Mouse (Mus musculus) hindbrain, postnatal 0 days (tissue): ENCODE data around the gene Hnf1b. TPM values are rescaled to one million over a fixed set of nuclear protein-coding genes. Genes with fewer than 3 reads are reported as not detected.

Experiments used
- ATAC-seq: fragments of 200-750 bp; cut with Nextera tagmentation; 2 replicates; pipeline ENCODE4 v1.8.0; 2017; ENCODE audit warnings: mild to moderate bottlenecking, moderate TSS enrichment, moderate library complexity
- DNase-seq: peaks from one replicate; pipeline ENCODE4 v3.0.0-alpha.2; 2015; ENCODE audit warnings: low spot score
- H3K27ac ChIP-seq: fragments of 300-500 bp; sonication (generic); 2 replicates; pipeline ENCODE4 v1.5.1; 2014; ENCODE audit warnings: mild to moderate bottlenecking
- H3K27me3 ChIP-seq: fragments of 300-500 bp; sonication (generic); 2 replicates; pipeline ENCODE4 v1.6.1; 2014; ENCODE audit warnings: low read length, mixed read lengths; ENCODE audit not compliant: insufficient read depth
- H3K36me3 ChIP-seq: fragments of 300-500 bp; sonication (generic); 2 replicates; pipeline ENCODE4 v1.6.1; 2014; ENCODE audit warnings: low read length, mixed read lengths; ENCODE audit not compliant: insufficient read depth
- H3K4me1 ChIP-seq: fragments of 300-500 bp; sonication (generic); 2 replicates; pipeline ENCODE4 v1.6.1; 2014; ENCODE audit warnings: antibody characterized with exemption, low read length, mixed read lengths; ENCODE audit not compliant: insufficient read depth
- H3K4me2 ChIP-seq: fragments of 300-500 bp; sonication (generic); 2 replicates; pipeline ENCODE4 v1.6.1; 2014; ENCODE audit warnings: low read depth, mild to moderate bottlenecking, low read length, moderate library complexity, mixed read lengths
- H3K4me3 ChIP-seq: fragments of 300-500 bp; sonication (generic); 2 replicates; pipeline ENCODE4 v1.5.1; 2014; ENCODE audit warnings: low read length
- H3K9ac ChIP-seq: fragments of 300-500 bp; sonication (generic); replicated peaks from 2 replicates; pipeline ENCODE4 v1.6.1; 2014; ENCODE audit warnings: mild to moderate bottlenecking, low read length, moderate library complexity, mixed read lengths
- H3K9me3 ChIP-seq: fragments of 300-500 bp; sonication (generic); 2 replicates; pipeline ENCODE4 v1.6.1; 2016; ENCODE audit warnings: low read length, mixed read lengths
- CTCF ChIP-seq: IDR thresholded peaks from 2 replicates; pipeline ENCODE4 v1.5.1; 2016; ENCODE audit warnings: antibody characterized with exemption, control low read depth, low read depth
- WGBS: fragments of 180-500 bp; shearing (Covaris S2); extraction: QIAGEN DNeasy Blood & Tissue Kit; methylation state at CpG from one replicate; pipeline ENCODE4 v1.1.7; 2014; 5-methylcytosine and 5-hydroxymethylcytosine counted together
- polyA plus RNA-seq: library from polyadenylated mRNA; unstranded; fragments of >200 nt; fragmentation: Nextera tagmentation; extraction: Ambion mirVana; gene quantifications from 2 replicates; pipeline ENCODE4 v1.2.1, GENCODE M21; 2015
- total RNA-seq: library from RNA; depleted of rRNA; stranded (reverse); fragments of >200 nt; gene quantifications from 2 replicates; pipeline ENCODE4 v1.2.3, GENCODE M21; 2014

Hnf1b gene
- total and polyA plus RNA-seq, 2 experiments from 2014 or later: 0.30 TPM; not detected in 1

GRCm38 (mm10) chr11:83891366-83891765 lies 41.5 kb downstream of the Hnf1b start:
- TF ChIP-seq CTCF: no peak
- Histone ChIP-seq H3K27ac (no peak overlapping the region), H3K4me2 (no peak overlapping the region), H3K4me3 (no peak overlapping the region), H3K36me3 (no peaks in the 10 kb centered on the region), H3K9ac (no peak overlapping the region), H3K9me3 (no peaks in the 10 kb centered on the region), H3K27me3 (no peaks in the 10 kb centered on the region), H3K4me1 (no peaks in the 10 kb centered on the region)
- DNase-seq: no peak
- no peak for ATAC-seq
- WGBS: 61% methylated on average over 6 of the region's 6 CpGs

- 83% methylated on average over 9 of the region's 9 CpGs for WGBS
- no peaks in the 10 kb centered on the region for H3K9me3 ChIP-seq
- no peaks in the 10 kb centered on the region for H3K4me1 ChIP-seq
- DNase-seq (no peak), ATAC-seq (no peak)
- no peak for TF ChIP-seq CTCF
- no peak overlapping the region for H3K9ac ChIP-seq
- no peaks in the 10 kb centered on the region for H3K27me3 ChIP-seq
- no peak overlapping the region for H3K4me2 ChIP-seq
- no peak overlapping the region for H3K4me3 ChIP-seq
- no peaks in the 10 kb centered on the region for H3K36me3 ChIP-seq
- H3K27ac ChIP-seq: no peak overlapping the region
Measured at GRCm38 (mm10) chr11:83893325-83893724, 43.5 kb downstream of the Hnf1b start.

GRCm38 (mm10) chr11:83896430-83897410 lies 46.9 kb downstream of the Hnf1b start:
- no peaks in the 10 kb centered on the region for H3K4me1 ChIP-seq
- DNase-seq (no peak), ATAC-seq (no peak)
- no peak overlapping the region for H3K4me2 ChIP-seq
- no peaks in the 10 kb centered on the region for H3K9me3 ChIP-seq
- TF ChIP-seq CTCF: no peak
- no peak overlapping the region for H3K27ac ChIP-seq
- WGBS: 84% methylated on average over 16 of the region's 16 CpGs
- no peaks in the 10 kb centered on the region for H3K36me3 ChIP-seq
- no peak overlapping the region for H3K4me3 ChIP-seq
- no peaks in the 10 kb centered on the region for H3K27me3 ChIP-seq
- H3K9ac ChIP-seq: no peak overlapping the region

GRCm38 (mm10) chr11:83897569-83897968 lies 47.7 kb downstream of the Hnf1b start:
- Histone ChIP-seq H3K4me1 (no peaks in the 10 kb centered on the region), H3K4me2 (no peak overlapping the region), H3K4me3 (no peak overlapping the region), H3K36me3 (no peaks in the 10 kb centered on the region), H3K27ac (no peak overlapping the region), H3K27me3 (no peaks in the 10 kb centered on the region), H3K9me3 (no peaks in the 10 kb centered on the region), H3K9ac (no peak overlapping the region)
- WGBS: 79% methylated on average over 7 of the region's 7 CpGs
- no peak for ATAC-seq
- no peak for TF ChIP-seq CTCF
- DNase-seq: no peak

- Histone ChIP-seq H3K4me2 (no peak overlapping the region), H3K9me3 (no peaks in the 10 kb centered on the region), H3K27ac (no peak overlapping the region), H3K4me3 (no peak overlapping the region), H3K27me3 (no peaks in the 10 kb centered on the region), H3K36me3 (no peaks in the 10 kb centered on the region), H3K4me1 (no peaks in the 10 kb centered on the region), H3K9ac (no peak overlapping the region)
- no peak for TF ChIP-seq CTCF
- ATAC-seq (no peak), DNase-seq (no peak)
- 92% methylated on average over 3 of the region's 3 CpGs for WGBS
Measured at GRCm38 (mm10) chr11:83902812-83903211, 52.9 kb downstream of the Hnf1b start.

- Histone ChIP-seq H3K9me3 (no peaks in the 10 kb centered on the region), H3K36me3 (no peaks in the 10 kb centered on the region), H3K27me3 (no peaks in the 10 kb centered on the region), H3K4me3 (no peak overlapping the region), H3K27ac (no peak overlapping the region), H3K4me1 (no peaks in the 10 kb centered on the region), H3K9ac (no peak overlapping the region), H3K4me2 (no peak overlapping the region)
- 61% methylated on average over 5 of the region's 5 CpGs for WGBS
- DNase-seq (no peak), ATAC-seq (no peak)
- TF ChIP-seq CTCF: no peak
Measured at GRCm38 (mm10) chr11:83905756-83906155, 55.9 kb downstream of the Hnf1b start.

GRCm38 (mm10) chr11:83908376-83908775 lies 58.5 kb downstream of the Hnf1b start:
- no peak for TF ChIP-seq CTCF
- no peak for DNase-seq
- Histone ChIP-seq H3K4me3 (no peak overlapping the region), H3K9ac (no peak overlapping the region), H3K36me3 (no peaks in the 10 kb centered on the region), H3K9me3 (no peaks in the 10 kb centered on the region), H3K4me1 (no peaks in the 10 kb centered on the region), H3K27me3 (no peaks in the 10 kb centered on the region), H3K4me2 (no peak overlapping the region), H3K27ac (no peak overlapping the region)
- WGBS: 32% methylated on average over 7 of the region's 7 CpGs
- ATAC-seq: no peak
